Mouse (Mus musculus) cerebellum, postnatal 14 days (tissue): ENCODE measurements around the gene Zswim7.
A peak's percentile ranks its signal among the peaks of the same experiment; 100 is the strongest.

ENCODE experiments used
- DNase-seq, 2 experiments: peaks; one replicate each; pipeline ENCODE4 v3.0.0; 2021; ENCODE audit warnings: mixed read lengths in 2 of 2

Zswim7 gene

GRCm38 (mm10) chr11:62251047-62251446 is 30.1 kb downstream of the Zswim7 start:
- DNase-seq = no peak

GRCm38 (mm10) chr11:62249266-62250037 is 31.7 kb downstream of the Zswim7 start:
- DNase-seq = peak; percentile 33 to 51

- peak; percentile 49 to 54 for DNase-seq
Observed at GRCm38 (mm10) chr11:62248401-62249244, 32.6 kb downstream of the Zswim7 start, which contains the start of gene Adora2b. TSS of gene Adora2b (plus strand) at chr11:62248984.

- DNase-seq = no peak
Observed at GRCm38 (mm10) chr11:62247759-62248400, 33.3 kb downstream of the Zswim7 start.

GRCm38 (mm10) chr11:62244471-62244870 is 36.7 kb downstream of the Zswim7 start:
- no peak for DNase-seq

GRCm38 (mm10) chr11:62243871-62244270 is 37.3 kb downstream of the Zswim7 start:
- DNase-seq = no peak

- no peak for DNase-seq
Observed at GRCm38 (mm10) chr11:62240631-62241261, 40.4 kb downstream of the Zswim7 start.

GRCm38 (mm10) chr11:62224797-62225196 is 56.4 kb downstream of the Zswim7 start:
- no peak for DNase-seq

GRCm38 (mm10) chr11:62223962-62224361 is 57.2 kb downstream of the Zswim7 start:
- peak; percentile 16 to 31 for DNase-seq

GRCm38 (mm10) chr11:62223416-62223815 is 57.8 kb downstream of the Zswim7 start:
- DNase-seq = no peak

- DNase-seq = no peak
Observed at GRCm38 (mm10) chr11:62220756-62221510, 60.2 kb downstream of the Zswim7 start.

GRCm38 (mm10) chr11:62217751-62218150 is 63.4 kb downstream of the Zswim7 start:
- DNase-seq = no peak
